8 mouse cellular contexts compared by ENCODE assay signal in genomic region chr11:69605726-69606490, GRCm38 (mm10). TPM values are rescaled to one million over a fixed set of nuclear protein-coding genes. Genes with fewer than 3 reads are reported as not detected.
DNase-seq lines count a peak whose midpoint lies in the region; ATAC-seq and TF ChIP-seq lines count a peak whose summit lies in the region.

TSS of gene Atp1b2 (minus strand) at chr11:69605942.

- H3K27ac ChIP-seq in forebrain, embryonic 12.5 days = peak within 1 kb of the TSS; percentile 50
- H3K27ac ChIP-seq in heart, embryonic 16.5 days (ENCODE audit: low read length) = peak within 1 kb of the TSS; percentile 76
- peak within 1 kb of the TSS; percentile 89 for H3K27ac ChIP-seq in olfactory bulb, adult 2 months (ENCODE audit: insufficient read depth, low read depth, low read length)

- H3K36me3 ChIP-seq in E14TG2a.4 (ENCODE audit: insufficient read depth, low read length) = 0 out of 2 replicates have a peak, but pooled peaks cover 4% of the 10 kb centered on the region
- no peaks in the 10 kb centered on the region for H3K36me3 ChIP-seq in forebrain, embryonic 12.5 days (replicated peaks)
- no peaks in the 10 kb centered on the region for H3K36me3 ChIP-seq in heart, embryonic 16.5 days (ENCODE audit: control insufficient read depth, insufficient read depth)

- H3K4me3 ChIP-seq in E14TG2a.4 (replicated peaks; ENCODE audit: low read length) = peak within 1 kb of the TSS; percentile 88
- H3K4me3 ChIP-seq in forebrain, embryonic 12.5 days (replicated peaks) = peak within 1 kb of the TSS; percentile 60
- H3K4me3 ChIP-seq in heart, embryonic 16.5 days (ENCODE audit: low read length) = peak within 1 kb of the TSS; percentile 65
- peak within 1 kb of the TSS; percentile 73 for H3K4me3 ChIP-seq in lung, adult 2 months (replicated peaks; ENCODE audit: extremely low read depth, low read depth, low read length)
- peak within 1 kb of the TSS; percentile 82 for H3K4me3 ChIP-seq in olfactory bulb, adult 2 months (ENCODE audit: insufficient read depth, low read depth, low read length)

- peak within 1 kb of the TSS; percentile 97 for H3K4me2 ChIP-seq in forebrain, embryonic 12.5 days
- peak within 1 kb of the TSS; percentile 86 for H3K4me2 ChIP-seq in heart, embryonic 16.5 days (ENCODE audit: low read depth, low read length)

- H3K4me1 ChIP-seq in E14TG2a.4 (replicated peaks; ENCODE audit: low read depth, low read length) = peaks cover 68% of the 10 kb centered on the region
- H3K4me1 ChIP-seq in forebrain, embryonic 12.5 days = peaks cover 22% of the 10 kb centered on the region
- peaks cover 22% of the 10 kb centered on the region for H3K4me1 ChIP-seq in heart, embryonic 16.5 days (ENCODE audit: control insufficient read depth, insufficient read depth, low read length)
- H3K4me1 ChIP-seq in lung, adult 2 months (ENCODE audit: control insufficient read depth, insufficient read depth, low read length) = no peaks in the 10 kb centered on the region; the same call in 1 of the 2 replicates
- peaks cover 10% of the 10 kb centered on the region for H3K4me1 ChIP-seq in olfactory bulb, adult 2 months (ENCODE audit: control insufficient read depth, insufficient read depth, low read length)

- H3K27me3 ChIP-seq in E14TG2a.4 (ENCODE audit: insufficient read depth, low read length) = peaks cover 39% of the 10 kb centered on the region
- peaks cover 20% of the 10 kb centered on the region for H3K27me3 ChIP-seq in forebrain, embryonic 12.5 days
- H3K27me3 ChIP-seq in heart, embryonic 16.5 days (ENCODE audit: control insufficient read depth, insufficient read depth, low read length) = no peaks in the 10 kb centered on the region

- H3K9me3 ChIP-seq in E14TG2a.4 (ENCODE audit: low read length) = no peaks in the 10 kb centered on the region
- no peaks in the 10 kb centered on the region for H3K9me3 ChIP-seq in forebrain, embryonic 12.5 days
- H3K9me3 ChIP-seq in heart, embryonic 16.5 days (replicated peaks; ENCODE audit: control insufficient read depth, low read length) = no peaks in the 10 kb centered on the region

- 2% methylated on average over 32 of the region's 32 CpGs for WGBS in forebrain, embryonic 12.5 days
- 3% methylated on average over 32 of the region's 32 CpGs for WGBS in heart, embryonic 16.5 days
- 4% methylated on average over 32 of the region's 32 CpGs for WGBS in lung, adult 2 months
- WGBS in olfactory bulb, adult 2 months = 1% methylated on average over 32 of the region's 32 CpGs

- peak; percentile 70; the same call in 1 of the 2 replicates for TF ChIP-seq POLR2A in lung, adult 2 months (IDR thresholded peaks at IDR 0.05; ENCODE audit: borderline replicate concordance, extremely low read depth, low read depth, low read length)
- peak; percentile 97 for TF ChIP-seq POLR2A in olfactory bulb, adult 2 months (IDR thresholded peaks at IDR 0.05; ENCODE audit: insufficient read depth, low read depth, low read length)

- peak within 1 kb of the TSS; percentile 75 for H3K9ac ChIP-seq in forebrain, embryonic 12.5 days
- peak within 1 kb of the TSS; percentile 82 for H3K9ac ChIP-seq in heart, embryonic 16.5 days (ENCODE audit: low read length)

- ATAC-seq in forebrain, embryonic 12.5 days (ENCODE audit: low FRiP score) = peak; percentile 92
- ATAC-seq in heart, embryonic 16.5 days (replicated peaks; ENCODE audit: extremely low read depth, insufficient read depth, low FRiP score) = peak; percentile 91

- DNase-seq in c-Kit-positive CD71-positive TER-119-negative erythroid progenitor cells, embryonic 14.5 days (ENCODE audit: low read depth) = peak; percentile 93
- peak; percentile 62 to 74 for DNase-seq in kidney, postnatal 36 days
- peak; percentile 54 for DNase-seq in lung, adult 2 months
- DNase-seq in thymus, adult 18-20 months = peak; percentile 62 to 74

- TF ChIP-seq CTCF in E14TG2a.4 (conservative IDR thresholded peaks at IDR 0.05; ENCODE audit: low read length) = no peak
- no peak for TF ChIP-seq CTCF in lung, adult 2 months (IDR thresholded peaks at IDR 0.05; ENCODE audit: insufficient read depth, low read length)
- no peak for TF ChIP-seq CTCF in olfactory bulb, adult 2 months (IDR thresholded peaks at IDR 0.05; ENCODE audit: insufficient read depth, low read depth, low read length)

RNA-seq across cellular contexts. Expression of gene Atp1b2, which starts in this region (rescaled TPM):
- polyA plus RNA-seq in forebrain, embryonic 12.5 days (2016; fragmentation: Nextera tagmentation; extraction: Ambion mirVana) = 11.9 and 12.6 TPM in 2 replicates
- polyA plus RNA-seq in heart, embryonic 16.5 days (2015; fragmentation: Nextera tagmentation; extraction: Ambion mirVana) = 22.3 and 25.6 TPM in 2 replicates
- 8.4 and 15.9 TPM in 2 replicates for polyA plus RNA-seq in lung, adult 2 months (2012; rRNA removed)
- 162 TPM in 1 of 2 replicates, not detected in the other for polyA plus RNA-seq in olfactory bulb, adult 2 months (2012; ENCODE audit: insufficient read depth, insufficient read length, low replicate concordance, missing spikeins)

Comparison
In these comparisons a context has a peak if more than half of its experiments do, and no peak if none do; other contexts are left out.
1. Peak in every context shown above with its lines: DNase-seq, ATAC-seq, H3K4me3 ChIP-seq and H3K27ac ChIP-seq.